Mouse (Mus musculus) C2C12 (cell line): Measurements from ENCODE around the gene Tmem42.

Experiments used
- CEBPB ChIP-seq: IDR thresholded peaks from one replicate; pipeline ENCODE4 v1.6.1; 2011; ENCODE audit warnings: low read depth, mild to moderate bottlenecking, control low read depth, moderate library complexity
- CTCF ChIP-seq: IDR thresholded peaks from one replicate; pipeline ENCODE4 v1.5.1; 2011; ENCODE audit not compliant: control insufficient read depth, insufficient read depth, insufficient read length
- MAX ChIP-seq: IDR thresholded peaks from one replicate; pipeline ENCODE4 v1.6.1; 2011; ENCODE audit warnings: mild to moderate bottlenecking, control low read depth
- MYOD1 ChIP-seq: IDR thresholded peaks from one replicate; pipeline ENCODE4 v1.6.1; 2011; ENCODE audit warnings: low read depth; ENCODE audit not compliant: control insufficient read depth, insufficient read length
- USF1 ChIP-seq: IDR thresholded peaks from one replicate; pipeline ENCODE4 v1.6.1; 2011; ENCODE audit warnings: low read depth, mild to moderate bottlenecking, control low read depth, moderate library complexity

DNA sequence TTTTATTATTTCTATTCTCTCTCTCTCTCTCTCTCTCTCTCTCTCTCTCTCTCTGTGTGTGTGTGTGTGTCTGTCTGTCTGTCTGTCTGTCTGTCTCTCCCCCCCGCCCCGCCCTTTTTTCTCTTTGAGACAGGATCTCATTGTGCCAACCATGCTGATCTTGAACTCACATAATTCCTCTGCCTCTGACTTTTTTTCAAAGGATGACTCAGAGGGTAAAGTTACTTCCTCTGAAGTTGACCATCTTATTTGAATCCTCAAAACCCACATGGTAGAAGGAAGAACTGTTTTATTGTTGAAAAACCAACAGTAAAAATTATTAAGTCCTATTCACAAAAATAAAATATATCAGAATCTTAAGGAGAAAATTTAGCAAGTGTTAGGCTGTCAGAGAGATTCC lies 16.4 kb upstream of the Tmem42 start:
- TF ChIP-seq CTCF (no peak), MYOD1 (no peak), USF1 (no peak), MAX (no peak), CEBPB (no peak)
